Mouse (Mus musculus): ENCODE results near the gene Golt1a.

Golt1a gene

GRCm38 (mm10) chr1:133309652-133310267, at the start of gene Golt1a:
Gene Golt1a (plus strand): TSS chr1:133309800.
- no peak for DNase-seq

- no peak for DNase-seq
Observed at GRCm38 (mm10) chr1:133262628-133263027, 47.0 kb upstream of the Golt1a start.

- no peak for DNase-seq
Observed at GRCm38 (mm10) chr1:133263134-133263533, 46.5 kb upstream of the Golt1a start.

- no peak for DNase-seq
Observed at GRCm38 (mm10) chr1:133264367-133264766, 45.2 kb upstream of the Golt1a start.

- DNase-seq, result no peak
Observed at GRCm38 (mm10) chr1:133265114-133265766, 44.4 kb upstream of the Golt1a start.

GRCm38 (mm10) chr1:133267094-133267493, 42.5 kb upstream of the Golt1a start:
- DNase-seq, result no peak

- DNase-seq, result no peak
Observed at GRCm38 (mm10) chr1:133267813-133268492, 41.6 kb upstream of the Golt1a start.

GRCm38 (mm10) chr1:133268503-133268902, 41.1 kb upstream of the Golt1a start:
- no peak for DNase-seq

GRCm38 (mm10) chr1:133270336-133270735, 39.3 kb upstream of the Golt1a start:
- no peak for DNase-seq

- DNase-seq, result no peak
Observed at GRCm38 (mm10) chr1:133274163-133274562, 35.4 kb upstream of the Golt1a start.

- DNase-seq, result no peak
Observed at GRCm38 (mm10) chr1:133276983-133277382, 32.6 kb upstream of the Golt1a start.

- DNase-seq, result no peak
Observed at GRCm38 (mm10) chr1:133278539-133278938, 31.1 kb upstream of the Golt1a start.

- no peak for DNase-seq
Observed at GRCm38 (mm10) chr1:133278946-133279631, 30.5 kb upstream of the Golt1a start.

- DNase-seq, result no peak
Observed at GRCm38 (mm10) chr1:133279632-133280093, 29.9 kb upstream of the Golt1a start.

- no peak for DNase-seq
Observed at GRCm38 (mm10) chr1:133280537-133280936, 29.1 kb upstream of the Golt1a start.

- no peak for DNase-seq
Observed at GRCm38 (mm10) chr1:133285907-133286306, 23.7 kb upstream of the Golt1a start.

GRCm38 (mm10) chr1:133287051-133287450, 22.5 kb upstream of the Golt1a start:
- DNase-seq, result no peak

- no peak for DNase-seq
Observed at GRCm38 (mm10) chr1:133287880-133288279, 21.7 kb upstream of the Golt1a start.

- DNase-seq, result no peak
Observed at GRCm38 (mm10) chr1:133291888-133292287, 17.7 kb upstream of the Golt1a start.

GRCm38 (mm10) chr1:133292608-133293007, 17.0 kb upstream of the Golt1a start:
- no peak for DNase-seq

GRCm38 (mm10) chr1:133296376-133296775, 13.2 kb upstream of the Golt1a start:
- DNase-seq, result peak; percentile 65

GRCm38 (mm10) chr1:133298816-133299215, 10.8 kb upstream of the Golt1a start:
- no peak for DNase-seq

GRCm38 (mm10) chr1:133302540-133302939, 7.1 kb upstream of the Golt1a start:
- peak; percentile 32 for DNase-seq

All from cerebellum, adult 9-10 months (tissue).